10 mouse cellular contexts compared by ENCODE assay signal in the genomic region with DNA sequence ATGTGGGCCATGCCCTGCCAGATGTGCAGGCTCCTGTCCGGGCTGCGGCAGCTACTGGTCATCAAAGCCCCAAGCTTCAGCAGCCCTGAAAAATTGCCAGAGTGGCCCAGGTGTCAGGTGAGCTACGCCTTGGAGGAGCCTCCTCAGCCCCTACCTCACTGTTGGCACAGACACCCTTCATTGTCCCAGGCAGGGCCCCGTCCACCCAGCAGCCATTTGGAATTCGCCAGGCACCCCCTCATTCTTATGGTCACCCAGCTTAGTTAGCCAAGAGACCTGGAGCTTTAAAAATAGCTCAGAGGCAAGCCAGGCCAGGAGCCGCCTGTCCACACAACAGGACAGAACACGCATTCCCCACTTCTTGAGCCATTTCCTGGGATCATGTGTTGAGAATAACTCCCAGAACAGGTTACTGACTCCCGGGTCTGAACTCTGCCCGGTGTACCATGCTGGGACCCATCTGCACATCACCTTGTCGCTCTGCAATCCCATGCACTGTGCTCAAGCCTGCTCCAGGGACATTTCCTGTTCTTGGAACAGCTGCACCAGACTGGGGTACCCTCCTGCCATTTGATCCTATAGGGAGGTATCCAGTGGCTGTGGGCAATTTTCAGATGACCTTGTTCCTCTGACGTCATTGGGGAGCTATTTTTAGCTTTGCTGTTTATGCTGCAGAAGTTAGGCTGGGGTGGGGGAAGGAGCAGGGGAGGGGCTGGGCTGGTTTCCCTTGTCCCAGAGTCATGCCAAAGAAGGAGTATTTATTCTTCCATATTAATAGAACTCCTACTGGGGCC. TPM values are rescaled to one million over a fixed set of nuclear protein-coding genes. Genes with fewer than 3 reads are reported as not detected.
A peak's percentile ranks its signal among the peaks of the same experiment; 100 is the strongest.
DNase-seq lines count a peak whose midpoint lies in the region; ATAC-seq and TF ChIP-seq lines count a peak whose summit lies in the region.
"Had no signal": no experiment of that assay in that cellular context is flagged by ENCODE, and none has a peak within 500 bp of the region (broad histone marks: within the 10 kb centered on the region; RNA-seq: fewer than 3 reads in every experiment).

No protein-coding gene starts in this region.

- H3K27me3 ChIP-seq in kidney, postnatal 0 days (ENCODE audit: insufficient read depth, low read length), result no peaks in the 10 kb centered on the region
- peaks cover 3% of the 10 kb centered on the region; the same call in 1 of the 2 replicates for H3K27me3 ChIP-seq in limb, embryonic 13.5 days

- WGBS in kidney, postnatal 0 days, result 33% methylated on average over 11 of the region's 11 CpGs
- WGBS in limb, embryonic 13.5 days, result 30% methylated on average over 11 of the region's 11 CpGs

- peaks cover 6% of the 10 kb centered on the region for H3K4me1 ChIP-seq in kidney, postnatal 0 days (replicated peaks; ENCODE audit: insufficient read depth, low read length)
- H3K4me1 ChIP-seq in limb, embryonic 13.5 days, result peaks cover 32% of the 10 kb centered on the region

- no peaks in the 10 kb centered on the region for H3K36me3 ChIP-seq in kidney, postnatal 0 days (ENCODE audit: insufficient read depth, low read length)
- H3K36me3 ChIP-seq in limb, embryonic 13.5 days, result no peaks in the 10 kb centered on the region

- DNase-seq in kidney, postnatal 0 days (ENCODE audit: low spot score), result peak; percentile 63
- DNase-seq in kidney, adult 9 months, result no peak
- peak; percentile 89 for DNase-seq in adipocyte (ENCODE audit: low spot score)
- peak; percentile 64 for DNase-seq in forelimb bud, embryonic 11.5 days (ENCODE audit: low read depth, low spot score)
- no peak for DNase-seq in left cerebral cortex, adult 11 months (ENCODE audit: low spot score)
- no peak for DNase-seq in layer of hippocampus, postnatal 14 days (ENCODE audit: low spot score in 2 of 2)
- DNase-seq in T-cell, adult 2 months (ENCODE audit: low spot score), result no peak
- DNase-seq: cerebellum, adult 2 months; thymus, postnatal 36 days had no signal

- TF ChIP-seq CTCF in kidney, postnatal 0 days (IDR thresholded peaks at IDR 0.05; ENCODE audit: low read depth), result no peak

- H3K9me3 ChIP-seq in kidney, postnatal 0 days (replicated peaks; ENCODE audit: low read length), result no peaks in the 10 kb centered on the region
- H3K9me3 ChIP-seq in limb, embryonic 13.5 days, result no peaks in the 10 kb centered on the region

- H3K9ac ChIP-seq in kidney, postnatal 0 days (ENCODE audit: low read depth, low read length), result no peak overlapping the region
- no peak overlapping the region for H3K9ac ChIP-seq in limb, embryonic 13.5 days

- H3K27ac ChIP-seq in kidney, postnatal 0 days, result peak overlapping the region; percentile 42; the same call in 1 of the 2 replicates
- H3K27ac ChIP-seq in limb, embryonic 13.5 days, result peak overlapping the region; percentile 33; the same call in 1 of the 2 replicates

- ATAC-seq in kidney, postnatal 0 days (replicated peaks; ENCODE audit: low FRiP score, low read depth), result peak; percentile 61
- peak; percentile 65 for ATAC-seq in limb, embryonic 13.5 days (ENCODE audit: low FRiP score, low read depth)

- H3K4me3 ChIP-seq in kidney, postnatal 0 days (replicated peaks; ENCODE audit: low read depth, low read length), result no peak overlapping the region
- H3K4me3 ChIP-seq in limb, embryonic 13.5 days, result no peak overlapping the region

- no peak overlapping the region for H3K4me2 ChIP-seq in kidney, postnatal 0 days (ENCODE audit: low read length)
- H3K4me2 ChIP-seq in limb, embryonic 13.5 days (replicated peaks), result no peak overlapping the region

RNA-seq across cellular contexts. Expression of a gene that starts 5.9 kb away (rescaled TPM):
- 0.14 and 0.21 TPM in 2 replicates for polyA plus RNA-seq in kidney, postnatal 0 days (2015; fragmentation: Nextera tagmentation; extraction: Ambion mirVana)
- polyA plus RNA-seq in limb, embryonic 13.5 days (2015; fragmentation: Nextera tagmentation; extraction: Ambion mirVana), result 0.05 and 0.08 TPM in 2 replicates
- total RNA-seq in layer of hippocampus, postnatal 14 days (2021), result under 1 TPM in 1 of 2 experiments, not detected in 1; 0.12 TPM
- polyA plus RNA-seq: cerebellum, adult 2 months had no signal

RNA-seq across cellular contexts. Expression of a gene that starts 27.8 kb away (rescaled TPM):
- 9.4 and 10.4 TPM in 2 replicates for polyA plus RNA-seq in kidney, postnatal 0 days (2015; fragmentation: Nextera tagmentation; extraction: Ambion mirVana)
- polyA plus RNA-seq in limb, embryonic 13.5 days (2015; fragmentation: Nextera tagmentation; extraction: Ambion mirVana), result 0.65 and 0.66 TPM in 2 replicates
- 1 to 10 TPM; 1.3 to 1.7 TPM for total RNA-seq in layer of hippocampus, postnatal 14 days (2021)

RNA-seq across cellular contexts. Expression of a gene that starts 46.3 kb away (rescaled TPM):
- polyA plus RNA-seq in kidney, postnatal 0 days (2015; fragmentation: Nextera tagmentation; extraction: Ambion mirVana), result 6.9 and 8.8 TPM in 2 replicates
- polyA plus RNA-seq in limb, embryonic 13.5 days (2015; fragmentation: Nextera tagmentation; extraction: Ambion mirVana), result 0.56 and 0.75 TPM in 2 replicates
- 10 to 100 TPM; 26.1 to 27.1 TPM for total RNA-seq in layer of hippocampus, postnatal 14 days (2021)

RNA-seq across cellular contexts. Expression of a gene that starts 57.1 kb away (rescaled TPM):
- 0.64 and 0.75 TPM in 2 replicates for polyA plus RNA-seq in kidney, postnatal 0 days (2015; fragmentation: Nextera tagmentation; extraction: Ambion mirVana)
- 0.32 and 0.39 TPM in 2 replicates for polyA plus RNA-seq in limb, embryonic 13.5 days (2015; fragmentation: Nextera tagmentation; extraction: Ambion mirVana)
- 1 to 10 TPM; 1.7 to 3.0 TPM for total RNA-seq in layer of hippocampus, postnatal 14 days (2021)

RNA-seq across cellular contexts. Expression of a gene that starts 57.5 kb away (rescaled TPM):
- 37.3 and 41.4 TPM in 2 replicates for polyA plus RNA-seq in kidney, postnatal 0 days (2015; fragmentation: Nextera tagmentation; extraction: Ambion mirVana)
- 83.1 and 86.8 TPM in 2 replicates for polyA plus RNA-seq in limb, embryonic 13.5 days (2015; fragmentation: Nextera tagmentation; extraction: Ambion mirVana)
- total RNA-seq in layer of hippocampus, postnatal 14 days (2021), result 1 to 10 TPM; 2.5 to 4.7 TPM

Comparison
In these comparisons a context has a peak if more than half of its experiments do, and no peak if none do; other contexts are left out.
1. DNase-seq: peak in kidney, postnatal 0 days (single experiment), adipocyte (single experiment) and forelimb bud, embryonic 11.5 days (single experiment); none in kidney, adult 9 months (single experiment), left cerebral cortex, adult 11 months (single experiment), layer of hippocampus, postnatal 14 days (0 of 2) and T-cell, adult 2 months (single experiment).